Comparison of ENCODE assay signal across 8 mouse cellular contexts in genomic region chr4:126150949-126151320, GRCm38 (mm10). TPM values are rescaled to one million over a fixed set of nuclear protein-coding genes. Genes with fewer than 3 reads are reported as not detected.
DNase-seq lines count a peak whose midpoint lies in the region; ATAC-seq and TF ChIP-seq lines count a peak whose summit lies in the region.
"Had no signal": no experiment of that assay in that cellular context is flagged by ENCODE, and none has a peak within 500 bp of the region (broad histone marks: within the 10 kb centered on the region; RNA-seq: fewer than 3 reads in every experiment).

No protein-coding gene starts in this region.

- peak overlapping the region; percentile 7; the same call in 1 of the 2 replicates for H3K9ac ChIP-seq in embryonic facial prominence, embryonic 11.5 days (replicated peaks; ENCODE audit: low read length)
- H3K9ac ChIP-seq in heart, postnatal 0 days (replicated peaks; ENCODE audit: low read depth, low read length): no peak overlapping the region
- H3K9ac ChIP-seq in liver, postnatal 0 days (replicated peaks): no peak overlapping the region
- no peak overlapping the region for H3K9ac ChIP-seq in midbrain, embryonic 14.5 days (replicated peaks; ENCODE audit: low read length)

- no peak for TF ChIP-seq POLR2A in kidney, adult 2 months (IDR thresholded peaks at IDR 0.05; ENCODE audit: low read depth, low read length)

- WGBS in kidney, adult 2 months: 48% methylated on average over 6 of the region's 6 CpGs
- WGBS in embryonic facial prominence, embryonic 11.5 days: 43% methylated on average over 6 of the region's 6 CpGs
- WGBS in heart, postnatal 0 days: 55% methylated on average over 6 of the region's 6 CpGs
- WGBS in liver, postnatal 0 days (ENCODE audit: insufficient replicate concordance): 74% methylated on average over 6 of the region's 6 CpGs
- WGBS in midbrain, embryonic 14.5 days: 74% methylated on average over 6 of the region's 6 CpGs

- H3K27me3 ChIP-seq in kidney, adult 2 months (replicated peaks; ENCODE audit: control insufficient read depth, insufficient read depth, low read length): no peaks in the 10 kb centered on the region
- no peaks in the 10 kb centered on the region for H3K27me3 ChIP-seq in embryonic facial prominence, embryonic 11.5 days (ENCODE audit: control insufficient read depth, insufficient read depth, low read length)
- 0 out of 2 replicates have a peak, but pooled peaks cover 26% of the 10 kb centered on the region for H3K27me3 ChIP-seq in heart, postnatal 0 days (ENCODE audit: control insufficient read depth, insufficient read depth, low read length)
- H3K27me3 ChIP-seq in liver, postnatal 0 days (ENCODE audit: insufficient read depth, low read length): peaks cover 12% of the 10 kb centered on the region
- H3K27me3 ChIP-seq in midbrain, embryonic 14.5 days (ENCODE audit: control insufficient read depth, insufficient read depth, low read length): peaks cover 36% of the 10 kb centered on the region

- TF ChIP-seq CTCF in kidney, adult 2 months (conservative IDR thresholded peaks at IDR 0.05; ENCODE audit: insufficient read depth, insufficient read length, low read depth, low read length): no peak
- TF ChIP-seq CTCF in heart, postnatal 0 days (IDR thresholded peaks at IDR 0.05; ENCODE audit: low read depth): no peak
- TF ChIP-seq CTCF in liver, postnatal 0 days (IDR thresholded peaks at IDR 0.05; ENCODE audit: low read depth): no peak

- no peak for TF ChIP-seq EP300 in heart, postnatal 0 days (IDR thresholded peaks at IDR 0.05; ENCODE audit: low read depth)
- no peak for TF ChIP-seq EP300 in liver, postnatal 0 days (IDR thresholded peaks at IDR 0.05; ENCODE audit: low read depth)

- no peak for DNase-seq in kidney, adult 2 months
- no peak for DNase-seq in kidney, postnatal 4 days
- DNase-seq in embryonic facial prominence, embryonic 11.5 days (ENCODE audit: low spot score): no peak
- DNase-seq in heart, postnatal 0 days (ENCODE audit: low spot score): no peak
- no peak for DNase-seq in liver, postnatal 0 days
- no peak for DNase-seq in layer of hippocampus, adult 11-12 months (ENCODE audit: low spot score)
- no peak for DNase-seq in midbrain, embryonic 14.5 days
- DNase-seq: cerebellum, adult 8-10 months had no signal

- H3K4me1 ChIP-seq in kidney, adult 2 months (ENCODE audit: control insufficient read depth, insufficient read depth, low read length): peaks cover 17% of the 10 kb centered on the region
- H3K4me1 ChIP-seq in embryonic facial prominence, embryonic 11.5 days (ENCODE audit: control insufficient read depth, insufficient read depth, low read length): peaks cover 14% of the 10 kb centered on the region
- H3K4me1 ChIP-seq in heart, postnatal 0 days (ENCODE audit: control insufficient read depth, insufficient read depth): peaks cover 19% of the 10 kb centered on the region
- H3K4me1 ChIP-seq in liver, postnatal 0 days (ENCODE audit: insufficient read depth): peaks cover 21% of the 10 kb centered on the region
- 0 out of 2 replicates have a peak, but pooled peaks cover 8% of the 10 kb centered on the region for H3K4me1 ChIP-seq in midbrain, embryonic 14.5 days (ENCODE audit: control insufficient read depth, insufficient read depth, low read length)

- ATAC-seq in embryonic facial prominence, embryonic 11.5 days (replicated peaks; ENCODE audit: insufficient number of reproducible peaks, low FRiP score, low TSS enrichment, low read depth): no peak
- no peak for ATAC-seq in heart, postnatal 0 days (ENCODE audit: insufficient read depth, low read depth)
- no peak for ATAC-seq in liver, postnatal 0 days
- no peak for ATAC-seq in midbrain, embryonic 14.5 days (ENCODE audit: low FRiP score, low TSS enrichment)

- H3K9me3 ChIP-seq in embryonic facial prominence, embryonic 11.5 days (replicated peaks; ENCODE audit: control insufficient read depth, low read length): no peaks in the 10 kb centered on the region
- no peaks in the 10 kb centered on the region for H3K9me3 ChIP-seq in heart, postnatal 0 days (replicated peaks; ENCODE audit: control insufficient read depth, low read length)
- H3K9me3 ChIP-seq in liver, postnatal 0 days (ENCODE audit: low read length): no peaks in the 10 kb centered on the region
- H3K9me3 ChIP-seq in midbrain, embryonic 14.5 days (ENCODE audit: control insufficient read depth, low read length): no peaks in the 10 kb centered on the region

- H3K4me2 ChIP-seq in embryonic facial prominence, embryonic 11.5 days (ENCODE audit: low read depth, low read length): peak overlapping the region; percentile 30
- H3K4me2 ChIP-seq in heart, postnatal 0 days (ENCODE audit: low read depth, low read length): peak overlapping the region; percentile 73
- peak overlapping the region; percentile 3; the same call in 1 of the 2 replicates for H3K4me2 ChIP-seq in liver, postnatal 0 days (ENCODE audit: low read depth, low read length)
- no peak overlapping the region for H3K4me2 ChIP-seq in midbrain, embryonic 14.5 days (ENCODE audit: low read length)

- peak overlapping the region; percentile 92 for H3K27ac ChIP-seq in kidney, adult 2 months (ENCODE audit: insufficient read depth, low read depth, low read length)
- H3K27ac ChIP-seq in embryonic facial prominence, embryonic 11.5 days (replicated peaks; ENCODE audit: low read depth, low read length): peak overlapping the region; percentile 66
- H3K27ac ChIP-seq in heart, postnatal 0 days (ENCODE audit: low read depth): peak overlapping the region; percentile 80
- no peak overlapping the region for H3K27ac ChIP-seq in liver, postnatal 0 days (ENCODE audit: low read depth)
- no peak overlapping the region for H3K27ac ChIP-seq in midbrain, embryonic 14.5 days (replicated peaks; ENCODE audit: low read depth, low read length)

- H3K36me3 ChIP-seq in kidney, adult 2 months (ENCODE audit: control insufficient read depth, insufficient read depth, low read length): no peaks in the 10 kb centered on the region; the same call in 1 of the 2 replicates
- no peaks in the 10 kb centered on the region for H3K36me3 ChIP-seq in embryonic facial prominence, embryonic 11.5 days (replicated peaks; ENCODE audit: control insufficient read depth, insufficient read depth, low read depth, low read length)
- H3K36me3 ChIP-seq in heart, postnatal 0 days (replicated peaks; ENCODE audit: control insufficient read depth, insufficient read depth, low read length): peaks cover 7% of the 10 kb centered on the region
- 0 out of 2 replicates have a peak, but pooled peaks cover 3% of the 10 kb centered on the region for H3K36me3 ChIP-seq in liver, postnatal 0 days (replicated peaks; ENCODE audit: insufficient read depth, low read length)
- no peaks in the 10 kb centered on the region for H3K36me3 ChIP-seq in midbrain, embryonic 14.5 days (ENCODE audit: control insufficient read depth, insufficient read depth, low read length)

- peak overlapping the region; percentile 9; the same call in 1 of the 2 replicates for H3K4me3 ChIP-seq in kidney, adult 2 months (ENCODE audit: insufficient read depth, low read depth, low read length)
- no peak overlapping the region for H3K4me3 ChIP-seq in embryonic facial prominence, embryonic 11.5 days (ENCODE audit: low read depth, low read length)
- H3K4me3 ChIP-seq in heart, postnatal 0 days (ENCODE audit: low read depth, low read length): 0 out of 2 replicates have a peak overlapping the region, but pooled peaks have one; percentile 59
- no peak overlapping the region for H3K4me3 ChIP-seq in liver, postnatal 0 days (ENCODE audit: low read depth, low read length)
- H3K4me3 ChIP-seq in midbrain, embryonic 14.5 days (replicated peaks; ENCODE audit: low read depth, low read length): no peak overlapping the region

RNA-seq across cellular contexts. Expression of gene Eva1b, which starts 3.4 kb away (rescaled TPM):
- 68.8 and 101 TPM in 2 replicates for polyA plus RNA-seq in kidney, adult 2 months (2012; rRNA removed)
- polyA plus RNA-seq in embryonic facial prominence, embryonic 11.5 days (2014; fragmentation: Nextera tagmentation; extraction: Ambion mirVana): 48.9 and 51.0 TPM in 2 replicates
- 53.1 and 69.1 TPM in 2 replicates for total RNA-seq in heart, postnatal 0 days (2014; rRNA removed; ENCODE audit: low replicate concordance)
- polyA plus RNA-seq in heart, postnatal 0 days (2015; fragmentation: Nextera tagmentation; extraction: Ambion mirVana): 26.8 and 28.5 TPM in 2 replicates
- 17.1 and 17.7 TPM in 2 replicates for polyA plus RNA-seq in liver, postnatal 0 days (2015; fragmentation: Nextera tagmentation; extraction: Ambion mirVana)
- polyA plus RNA-seq in midbrain, embryonic 14.5 days (2014; fragmentation: Nextera tagmentation; extraction: Ambion mirVana): 7.8 and 12.3 TPM in 2 replicates

RNA-seq across cellular contexts. Expression of gene Sh3d21, which starts 12.4 kb away (rescaled TPM):
- 5.0 and 5.5 TPM in 2 replicates for polyA plus RNA-seq in kidney, adult 2 months (2012; rRNA removed)
- polyA plus RNA-seq in embryonic facial prominence, embryonic 11.5 days (2014; fragmentation: Nextera tagmentation; extraction: Ambion mirVana): 4.7 and 5.0 TPM in 2 replicates
- 2.6 TPM in 1 of 2 replicates, not detected in the other for total RNA-seq in heart, postnatal 0 days (2014; rRNA removed; ENCODE audit: low replicate concordance)
- 2.2 and 2.6 TPM in 2 replicates for polyA plus RNA-seq in heart, postnatal 0 days (2015; fragmentation: Nextera tagmentation; extraction: Ambion mirVana)
- polyA plus RNA-seq in liver, postnatal 0 days (2015; fragmentation: Nextera tagmentation; extraction: Ambion mirVana): 2.4 and 2.7 TPM in 2 replicates
- polyA plus RNA-seq in midbrain, embryonic 14.5 days (2014; fragmentation: Nextera tagmentation; extraction: Ambion mirVana): 0.89 and 1.1 TPM in 2 replicates

RNA-seq across cellular contexts. Expression of gene Stk40, which starts 47.2 kb away (rescaled TPM):
- 38.3 and 38.9 TPM in 2 replicates for polyA plus RNA-seq in kidney, adult 2 months (2012; rRNA removed)
- polyA plus RNA-seq in embryonic facial prominence, embryonic 11.5 days (2014; fragmentation: Nextera tagmentation; extraction: Ambion mirVana): 22.7 and 23.8 TPM in 2 replicates
- 19.9 and 22.8 TPM in 2 replicates for total RNA-seq in heart, postnatal 0 days (2014; rRNA removed; ENCODE audit: low replicate concordance)
- polyA plus RNA-seq in heart, postnatal 0 days (2015; fragmentation: Nextera tagmentation; extraction: Ambion mirVana): 14.2 and 17.3 TPM in 2 replicates
- polyA plus RNA-seq in liver, postnatal 0 days (2015; fragmentation: Nextera tagmentation; extraction: Ambion mirVana): 11.3 and 12.1 TPM in 2 replicates
- polyA plus RNA-seq in midbrain, embryonic 14.5 days (2014; fragmentation: Nextera tagmentation; extraction: Ambion mirVana): 21.1 and 29.4 TPM in 2 replicates

RNA-seq across cellular contexts. Expression of gene Thrap3, which starts 51.6 kb away (rescaled TPM):
- polyA plus RNA-seq in kidney, adult 2 months (2012; rRNA removed): 40.4 and 51.0 TPM in 2 replicates
- 211 and 232 TPM in 2 replicates for polyA plus RNA-seq in embryonic facial prominence, embryonic 11.5 days (2014; fragmentation: Nextera tagmentation; extraction: Ambion mirVana)
- total RNA-seq in heart, postnatal 0 days (2014; rRNA removed; ENCODE audit: low replicate concordance): 84.1 and 121 TPM in 2 replicates
- polyA plus RNA-seq in heart, postnatal 0 days (2015; fragmentation: Nextera tagmentation; extraction: Ambion mirVana): 86.1 and 96.7 TPM in 2 replicates
- polyA plus RNA-seq in liver, postnatal 0 days (2015; fragmentation: Nextera tagmentation; extraction: Ambion mirVana): 47.8 and 62.4 TPM in 2 replicates
- polyA plus RNA-seq in midbrain, embryonic 14.5 days (2014; fragmentation: Nextera tagmentation; extraction: Ambion mirVana): 113 and 167 TPM in 2 replicates

RNA-seq across cellular contexts. Expression of gene Lsm10, which starts 54.5 kb away (rescaled TPM):
- 36.5 TPM in 2 replicates for polyA plus RNA-seq in kidney, adult 2 months (2012; rRNA removed)
- 46.1 and 47.0 TPM in 2 replicates for polyA plus RNA-seq in embryonic facial prominence, embryonic 11.5 days (2014; fragmentation: Nextera tagmentation; extraction: Ambion mirVana)
- total RNA-seq in heart, postnatal 0 days (2014; rRNA removed; ENCODE audit: low replicate concordance): 30.9 and 186 TPM in 2 replicates
- polyA plus RNA-seq in heart, postnatal 0 days (2015; fragmentation: Nextera tagmentation; extraction: Ambion mirVana): 41.7 and 43.1 TPM in 2 replicates
- polyA plus RNA-seq in liver, postnatal 0 days (2015; fragmentation: Nextera tagmentation; extraction: Ambion mirVana): 24.7 and 27.7 TPM in 2 replicates
- polyA plus RNA-seq in midbrain, embryonic 14.5 days (2014; fragmentation: Nextera tagmentation; extraction: Ambion mirVana): 47.8 and 51.2 TPM in 2 replicates

Comparison
In these comparisons a context has a peak if more than half of its experiments do, and no peak if none do; other contexts are left out.
1. H3K27ac ChIP-seq: peak in kidney, adult 2 months (single experiment), embryonic facial prominence, embryonic 11.5 days (single experiment) and heart, postnatal 0 days (single experiment); none in liver, postnatal 0 days (single experiment) and midbrain, embryonic 14.5 days (single experiment).
2. H3K4me3 ChIP-seq: peak in kidney, adult 2 months (single experiment) and heart, postnatal 0 days (single experiment); none in embryonic facial prominence, embryonic 11.5 days (single experiment), liver, postnatal 0 days (single experiment) and midbrain, embryonic 14.5 days (single experiment).